Mouse (Mus musculus): ENCODE measurements around the gene Eif4e2. TPM values are rescaled to one million over a fixed set of nuclear protein-coding genes. Genes with fewer than 3 reads are reported as not detected.

Eif4e2 gene
- 66.8 and 74.7 TPM in 2 replicates for polyA plus RNA-seq (2014; fragmentation: Nextera tagmentation; extraction: Ambion mirVana)

DNA sequence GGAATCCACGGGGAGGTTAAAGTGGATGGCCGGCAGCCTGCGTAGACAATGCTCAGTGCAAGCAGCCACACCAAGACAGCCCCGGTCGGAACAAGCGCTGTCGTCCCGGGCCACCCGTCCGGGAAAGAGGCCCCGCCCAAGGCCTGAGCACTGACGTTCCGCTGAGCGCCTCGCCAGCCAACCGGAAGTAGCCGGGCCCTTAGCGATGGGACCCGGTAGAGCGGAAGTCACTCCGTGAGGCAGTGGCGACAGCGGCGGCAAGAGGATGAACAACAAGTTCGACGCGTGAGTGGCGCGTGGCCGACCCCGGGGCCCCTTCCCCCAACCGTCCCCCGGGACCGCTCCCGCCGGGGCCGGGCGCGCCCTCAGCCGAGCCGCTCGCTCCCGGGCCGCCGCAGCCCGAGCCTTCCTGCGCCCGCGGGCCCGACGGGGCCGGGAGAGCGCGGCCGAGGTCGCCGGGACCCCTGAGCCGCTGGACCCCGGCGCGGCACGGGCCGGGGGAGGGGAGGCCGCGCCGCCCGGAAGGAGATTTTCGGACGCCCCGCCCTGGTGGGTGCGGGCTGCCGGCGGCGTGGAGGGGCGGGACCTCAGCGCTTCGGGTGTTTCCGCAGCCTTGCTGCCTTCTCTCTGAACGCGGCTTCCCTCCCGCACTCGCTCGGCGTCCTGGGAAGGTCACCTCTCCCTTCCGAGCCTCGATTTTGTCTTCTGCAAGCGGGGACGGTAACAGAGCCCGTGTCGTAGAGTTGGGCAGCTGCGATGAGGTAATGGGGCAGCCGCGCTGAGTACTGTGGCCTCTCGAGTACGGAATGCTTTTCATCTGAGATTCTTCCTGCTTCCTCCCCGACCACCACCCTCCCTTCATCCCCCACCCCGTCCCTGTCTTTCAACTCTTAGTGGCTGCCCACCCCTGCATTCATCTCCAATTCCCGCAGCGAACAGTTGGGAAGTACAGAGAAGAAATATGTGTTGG is at the start of gene Eif4e2:
Gene Eif4e2 (plus strand): TSS at position 180 of the 970 bp plus-strand sequence.
- ATAC-seq (ENCODE audit: low FRiP score), result peak; percentile 96
- H3K9ac ChIP-seq, result peak within 1 kb of the TSS; percentile 95

DNA sequence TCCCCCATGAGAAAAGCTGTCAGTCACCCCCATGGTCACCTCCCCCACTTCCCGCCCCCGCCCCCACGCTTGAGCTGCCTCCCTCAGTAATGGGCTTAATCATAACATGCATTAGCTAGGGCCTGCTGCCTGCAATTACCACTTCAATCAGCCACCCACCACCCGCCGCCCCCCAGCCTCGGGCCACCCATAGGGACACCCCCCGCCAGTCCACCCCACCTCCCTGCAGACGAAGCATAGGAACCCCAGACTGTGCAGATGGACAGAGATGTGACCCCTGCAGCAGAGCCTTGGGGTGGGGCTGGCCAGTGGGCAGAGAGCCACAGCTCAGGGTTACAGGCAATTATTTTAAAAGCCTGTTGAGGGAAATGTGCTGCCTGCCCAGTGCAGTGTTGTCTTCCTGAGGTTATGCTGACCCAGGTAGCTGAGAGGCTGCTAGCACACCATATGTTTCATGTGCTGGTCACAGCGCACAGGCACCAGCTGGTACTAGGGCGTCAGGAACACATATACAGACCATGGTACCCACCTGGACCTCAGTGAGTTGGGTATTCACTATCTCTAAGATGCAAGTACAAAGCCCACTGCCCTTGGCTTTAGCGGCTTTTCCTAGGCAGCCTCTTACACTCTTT is 49.4 kb upstream of the Eif4e2 start:
- H3K27me3 ChIP-seq (ENCODE audit: control insufficient read depth, insufficient read depth, low read length), result no peaks in the 10 kb centered on the region
- no peak for DNase-seq (ENCODE audit: low spot score)
- H3K4me1 ChIP-seq (replicated peaks; ENCODE audit: control insufficient read depth, insufficient read depth, low read length), result peaks cover 21% of the 10 kb centered on the region
- peak; percentile 11; the same call in 1 of the 2 replicates for ATAC-seq (ENCODE audit: low FRiP score)
- H3K4me3 ChIP-seq (replicated peaks; ENCODE audit: low read length), result no peak overlapping the region
- H3K36me3 ChIP-seq (replicated peaks; ENCODE audit: control insufficient read depth, insufficient read depth), result no peaks in the 10 kb centered on the region
- no peaks in the 10 kb centered on the region for H3K9me3 ChIP-seq (ENCODE audit: control insufficient read depth, low read length)
- H3K9ac ChIP-seq, result no peak overlapping the region
- H3K27ac ChIP-seq, result peak overlapping the region; percentile 56; the same call in 1 of the 2 replicates
- WGBS, result 27% methylated on average over 11 of the region's 11 CpGs
- H3K4me2 ChIP-seq (replicated peaks), result no peak overlapping the region

More for the DNA sequence above, at the start of gene Eif4e2:
- peak within 1 kb of the TSS; percentile 98 for H3K27ac ChIP-seq
- peak; percentile 96 for DNase-seq (ENCODE audit: low spot score)
- peak within 1 kb of the TSS; percentile 87 for H3K4me3 ChIP-seq (replicated peaks; ENCODE audit: low read length)
- under 1% methylated on average over 84 of the region's 99 CpGs for WGBS
- H3K9me3 ChIP-seq (ENCODE audit: control insufficient read depth, low read length), result no peaks in the 10 kb centered on the region
- H3K27me3 ChIP-seq (ENCODE audit: control insufficient read depth, insufficient read depth, low read length), result no peaks in the 10 kb centered on the region
- H3K36me3 ChIP-seq (replicated peaks; ENCODE audit: control insufficient read depth, insufficient read depth), result no peaks in the 10 kb centered on the region
- peak within 1 kb of the TSS; percentile 83 for H3K4me2 ChIP-seq (replicated peaks)
- H3K4me1 ChIP-seq (replicated peaks; ENCODE audit: control insufficient read depth, insufficient read depth, low read length), result peaks cover 29% of the 10 kb centered on the region

DNA sequence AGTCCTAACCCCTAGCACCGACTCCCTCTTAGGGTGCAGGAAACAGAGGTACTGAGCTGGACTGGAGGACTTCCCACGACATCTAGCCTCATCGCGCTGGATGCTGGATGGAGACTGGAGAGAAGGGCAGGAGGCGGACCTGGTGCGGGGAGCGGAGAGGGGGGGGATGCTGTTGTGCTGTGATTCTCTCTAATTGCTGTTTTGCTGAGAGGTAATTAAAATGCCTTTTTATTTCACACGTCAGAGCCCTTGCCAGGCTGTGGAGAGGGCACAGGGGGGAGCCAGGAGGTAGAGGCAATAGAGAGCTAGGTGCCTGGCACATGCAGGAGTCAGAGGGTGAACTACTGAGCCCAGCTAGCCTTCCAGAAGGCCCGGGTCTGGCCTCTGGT is 48.9 kb upstream of the Eif4e2 start:
- no peak overlapping the region for H3K9ac ChIP-seq
- DNase-seq (ENCODE audit: low spot score), result no peak
- 42% methylated on average over 9 of the region's 9 CpGs for WGBS

DNA sequence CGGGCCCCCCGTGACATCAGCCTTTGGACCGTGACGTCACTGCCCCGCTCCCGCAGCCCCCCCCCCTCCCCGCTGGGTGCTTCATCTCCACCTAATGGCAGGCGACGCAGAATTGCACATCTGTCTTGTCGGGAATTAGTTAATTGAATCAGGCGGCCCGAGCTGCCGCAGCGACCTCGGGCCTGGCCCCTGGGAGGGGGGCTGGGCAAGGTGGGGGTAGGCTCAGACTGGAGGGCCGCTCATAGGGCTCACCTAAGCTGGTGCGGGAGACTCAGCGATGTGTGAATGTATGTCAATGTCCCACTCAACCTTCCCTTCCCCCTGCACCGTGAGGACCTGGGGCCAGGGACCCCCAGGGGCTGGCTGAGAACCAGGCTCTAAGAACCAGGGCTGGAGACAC is 43.3 kb upstream of the Eif4e2 start:
- Histone ChIP-seq H3K9me3 (ENCODE audit: control insufficient read depth, low read length) (no peaks in the 10 kb centered on the region), H3K36me3 (replicated peaks; ENCODE audit: control insufficient read depth, insufficient read depth) (no peaks in the 10 kb centered on the region), H3K4me1 (replicated peaks; ENCODE audit: control insufficient read depth, insufficient read depth, low read length) (peaks cover 36% of the 10 kb centered on the region), H3K4me3 (replicated peaks; ENCODE audit: low read length) (no peak overlapping the region), H3K4me2 (replicated peaks) (peak overlapping the region; percentile 21; the same call in 1 of the 2 replicates), H3K9ac (no peak overlapping the region), H3K27me3 (ENCODE audit: control insufficient read depth, insufficient read depth, low read length) (no peaks in the 10 kb centered on the region), H3K27ac (no peak overlapping the region)
- 7% methylated on average over 19 of the region's 19 CpGs for WGBS
- DNase-seq (ENCODE audit: low spot score), result no peak
- ATAC-seq (ENCODE audit: low FRiP score), result peak; percentile 46; the same call in 1 of the 2 replicates

More for the DNA sequence above, 48.9 kb upstream of the Eif4e2 start:
- Histone ChIP-seq H3K27ac (peak overlapping the region; percentile 56; the same call in 1 of the 2 replicates), H3K27me3 (ENCODE audit: control insufficient read depth, insufficient read depth, low read length) (no peaks in the 10 kb centered on the region), H3K4me3 (replicated peaks; ENCODE audit: low read length) (no peak overlapping the region), H3K4me2 (replicated peaks) (no peak overlapping the region), H3K4me1 (replicated peaks; ENCODE audit: control insufficient read depth, insufficient read depth, low read length) (peaks cover 25% of the 10 kb centered on the region), H3K36me3 (replicated peaks; ENCODE audit: control insufficient read depth, insufficient read depth) (no peaks in the 10 kb centered on the region), H3K9me3 (ENCODE audit: control insufficient read depth, low read length) (no peaks in the 10 kb centered on the region)
- peak; percentile 5; the same call in 1 of the 2 replicates for ATAC-seq (ENCODE audit: low FRiP score)

DNA sequence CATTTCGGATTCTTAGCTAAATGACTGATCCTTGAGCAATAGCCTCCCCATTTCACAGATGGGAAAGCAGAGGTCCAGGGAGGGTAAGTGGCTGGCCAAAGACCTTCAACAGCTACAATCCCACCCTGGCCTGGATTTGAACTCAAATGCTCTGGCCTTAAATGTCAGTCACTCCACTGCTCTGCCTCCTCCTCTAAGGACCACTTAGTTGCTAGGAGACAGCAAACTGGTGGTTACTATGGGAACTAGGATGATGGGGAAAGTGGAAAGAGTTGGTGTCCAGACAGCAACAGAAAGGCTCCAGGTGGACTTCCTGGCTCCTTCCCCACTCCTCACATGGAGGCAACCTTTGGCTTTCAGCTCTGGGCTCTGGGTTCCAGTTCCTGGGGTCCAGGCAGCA is 42.4 kb upstream of the Eif4e2 start:
- ATAC-seq (ENCODE audit: low FRiP score), result no peak
- no peaks in the 10 kb centered on the region for H3K9me3 ChIP-seq (ENCODE audit: control insufficient read depth, low read length)
- DNase-seq (ENCODE audit: low spot score), result no peak

DNA sequence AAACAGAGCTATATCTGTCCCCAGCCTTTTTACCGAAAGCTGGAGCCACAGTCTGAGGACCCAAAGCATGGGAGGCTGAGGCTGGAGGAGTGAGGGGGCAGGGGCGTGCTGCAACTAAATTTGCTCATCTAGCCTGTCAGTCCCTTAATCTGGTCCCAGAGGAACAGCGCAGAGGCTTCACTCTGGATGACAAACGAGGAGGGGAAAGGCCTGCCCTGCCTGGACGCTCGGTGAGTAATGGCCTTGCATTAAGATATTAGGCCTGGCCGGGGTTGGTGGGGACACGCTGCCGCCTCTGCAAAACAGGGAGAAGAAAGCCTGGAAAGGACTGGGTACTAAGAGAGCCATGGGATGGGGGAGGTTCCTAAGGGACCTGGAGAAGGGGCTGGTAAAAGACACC is 41.4 kb upstream of the Eif4e2 start:
- DNase-seq (ENCODE audit: low spot score), result no peak
- no peaks in the 10 kb centered on the region for H3K9me3 ChIP-seq (ENCODE audit: control insufficient read depth, low read length)

More for the DNA sequence above, 42.4 kb upstream of the Eif4e2 start:
- 77% methylated on average over 1 of the region's 1 CpGs for WGBS
- no peak overlapping the region for H3K4me3 ChIP-seq (replicated peaks; ENCODE audit: low read length)
- H3K9ac ChIP-seq, result no peak overlapping the region
- H3K36me3 ChIP-seq (replicated peaks; ENCODE audit: control insufficient read depth, insufficient read depth), result no peaks in the 10 kb centered on the region
- H3K27me3 ChIP-seq (ENCODE audit: control insufficient read depth, insufficient read depth, low read length), result no peaks in the 10 kb centered on the region
- H3K4me1 ChIP-seq (replicated peaks; ENCODE audit: control insufficient read depth, insufficient read depth, low read length), result peaks cover 45% of the 10 kb centered on the region
- no peak overlapping the region for H3K27ac ChIP-seq
- no peak overlapping the region for H3K4me2 ChIP-seq (replicated peaks)

DNA sequence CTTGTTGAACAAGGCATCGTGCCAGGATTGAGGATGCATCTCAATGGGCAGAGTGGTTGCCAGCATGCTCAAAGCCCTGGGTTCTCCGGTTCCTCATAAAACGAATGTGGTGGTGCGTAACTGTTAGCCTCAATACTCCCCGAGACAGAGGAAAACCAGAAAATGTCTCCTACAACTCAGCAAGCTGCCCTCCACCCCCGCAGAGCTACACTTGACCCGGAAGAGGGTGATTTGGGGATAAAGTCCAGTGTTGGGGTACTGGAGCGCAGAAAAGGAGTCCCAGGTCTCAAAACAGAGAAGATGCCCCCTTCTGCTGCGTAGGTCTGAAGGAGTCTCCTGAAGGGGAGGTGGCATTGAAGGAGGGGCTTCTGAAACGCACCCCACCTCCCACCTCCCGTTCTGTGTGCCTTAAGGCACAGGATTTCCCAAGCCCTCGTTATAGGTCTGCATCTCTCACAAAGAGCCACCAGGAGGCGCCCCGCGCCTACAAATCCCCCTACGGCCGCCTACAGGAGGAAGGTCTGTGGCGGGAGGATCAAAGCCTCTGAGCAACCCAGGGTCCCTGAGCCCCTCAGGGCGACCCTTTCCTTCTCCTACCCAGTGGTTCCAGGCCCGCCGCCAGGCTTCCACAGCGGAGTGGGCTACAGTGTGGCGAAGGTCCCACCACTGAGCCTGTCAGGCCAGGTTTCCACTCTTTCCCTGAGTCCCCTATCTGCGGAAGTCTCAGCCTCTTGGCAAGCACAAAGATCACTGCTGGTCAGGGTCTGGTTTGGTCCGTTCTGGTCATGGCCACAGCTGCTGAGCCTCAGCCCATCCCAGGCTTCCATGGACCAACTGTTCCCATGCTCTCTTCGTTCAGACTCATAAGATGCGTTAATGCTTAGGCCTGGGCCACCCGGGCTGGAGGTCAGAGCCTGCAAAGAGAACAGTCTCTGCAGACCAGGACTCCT is 39.4 kb upstream of the Eif4e2 start:
- DNase-seq (ENCODE audit: low spot score) (peak; percentile 74), ATAC-seq (ENCODE audit: low FRiP score) (no peak)
- no peaks in the 10 kb centered on the region for H3K27me3 ChIP-seq (ENCODE audit: control insufficient read depth, insufficient read depth, low read length)
- H3K4me1 ChIP-seq (replicated peaks; ENCODE audit: control insufficient read depth, insufficient read depth, low read length), result peaks cover 42% of the 10 kb centered on the region
- WGBS, result 25% methylated on average over 28 of the region's 28 CpGs
- H3K9me3 ChIP-seq (ENCODE audit: control insufficient read depth, low read length), result no peaks in the 10 kb centered on the region
- H3K9ac ChIP-seq, result no peak overlapping the region
- H3K4me2 ChIP-seq (replicated peaks), result no peak overlapping the region
- H3K4me3 ChIP-seq (replicated peaks; ENCODE audit: low read length), result no peak overlapping the region
- no peaks in the 10 kb centered on the region for H3K36me3 ChIP-seq (replicated peaks; ENCODE audit: control insufficient read depth, insufficient read depth)
- H3K27ac ChIP-seq, result no peak overlapping the region

More for the DNA sequence above, 41.4 kb upstream of the Eif4e2 start:
- Histone ChIP-seq H3K4me3 (replicated peaks; ENCODE audit: low read length) (no peak overlapping the region), H3K4me2 (replicated peaks) (no peak overlapping the region), H3K4me1 (replicated peaks; ENCODE audit: control insufficient read depth, insufficient read depth, low read length) (peaks cover 49% of the 10 kb centered on the region), H3K9ac (no peak overlapping the region), H3K27me3 (ENCODE audit: control insufficient read depth, insufficient read depth, low read length) (no peaks in the 10 kb centered on the region), H3K36me3 (replicated peaks; ENCODE audit: control insufficient read depth, insufficient read depth) (no peaks in the 10 kb centered on the region), H3K27ac (0 out of 2 replicates have a peak overlapping the region, but pooled peaks have one; percentile 24)
- 32% methylated on average over 9 of the region's 9 CpGs for WGBS
- ATAC-seq (ENCODE audit: low FRiP score), result no peak

DNA sequence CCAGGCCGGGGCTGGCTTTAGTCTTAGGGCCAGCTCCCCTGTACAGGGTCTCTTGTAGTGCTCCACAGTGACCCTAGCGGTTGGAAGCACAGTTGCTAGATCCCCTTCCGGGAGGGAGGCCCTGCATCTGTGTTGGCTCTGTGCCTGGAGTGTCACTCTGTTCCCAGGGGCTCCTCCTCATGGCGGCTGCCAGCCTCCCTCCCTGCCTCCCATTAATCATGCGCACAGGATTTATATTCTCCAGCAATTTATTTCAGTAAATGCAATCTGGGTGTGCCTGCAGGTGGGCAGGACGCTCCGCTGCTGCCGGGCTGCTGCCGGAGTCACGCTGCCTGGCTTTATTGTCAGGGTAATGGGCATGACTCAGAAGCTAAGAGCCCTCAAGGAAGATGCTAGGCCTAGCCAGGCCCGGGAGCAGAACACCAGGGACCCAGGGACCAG is 37.8 kb upstream of the Eif4e2 start:
- Histone ChIP-seq H3K4me1 (replicated peaks; ENCODE audit: control insufficient read depth, insufficient read depth, low read length) (peaks cover 26% of the 10 kb centered on the region), H3K27ac (0 out of 2 replicates have a peak overlapping the region, but pooled peaks have one; percentile 6), H3K36me3 (replicated peaks; ENCODE audit: control insufficient read depth, insufficient read depth) (no peaks in the 10 kb centered on the region), H3K27me3 (ENCODE audit: control insufficient read depth, insufficient read depth, low read length) (no peaks in the 10 kb centered on the region), H3K4me2 (replicated peaks) (0 out of 2 replicates have a peak overlapping the region, but pooled peaks have one; percentile 11), H3K9ac (no peak overlapping the region), H3K4me3 (replicated peaks; ENCODE audit: low read length) (no peak overlapping the region), H3K9me3 (ENCODE audit: control insufficient read depth, low read length) (no peaks in the 10 kb centered on the region)
- 6% methylated on average over 11 of the region's 11 CpGs for WGBS
- ATAC-seq (ENCODE audit: low FRiP score) (peak; percentile 82), DNase-seq (ENCODE audit: low spot score) (peak; percentile 76)
